Mouse (Mus musculus) midbrain, embryonic 15.5 days (tissue): ENCODE measurements around the gene Sik2. TPM values are rescaled to one million over a fixed set of nuclear protein-coding genes. Genes with fewer than 3 reads are reported as not detected.

Experiments
- ATAC-seq: fragments of 200-750 bp; cut with Nextera tagmentation; replicated peaks from 2 replicates; pipeline ENCODE4 v1.8.0; 2017; ENCODE audit warnings: moderate TSS enrichment
- H3K27ac ChIP-seq: fragments of 300-500 bp; sonication (generic); 2 replicates; pipeline ENCODE4 v1.5.1; 2015; ENCODE audit warnings: mild to moderate bottlenecking, inconsistent platforms
- H3K27me3 ChIP-seq: fragments of 300-500 bp; sonication (generic); replicated peaks from 2 replicates; pipeline ENCODE4 v1.6.1; 2015; ENCODE audit warnings: inconsistent platforms
- H3K36me3 ChIP-seq: fragments of 300-500 bp; sonication (generic); replicated peaks from 2 replicates; pipeline ENCODE4 v1.6.1; 2015; ENCODE audit warnings: inconsistent platforms
- H3K4me1 ChIP-seq: fragments of 300-500 bp; sonication (generic); 2 replicates; pipeline ENCODE4 v1.6.1; 2015; ENCODE audit warnings: inconsistent platforms
- H3K4me2 ChIP-seq: fragments of 300-500 bp; sonication (generic); 2 replicates; pipeline ENCODE4 v1.6.1; 2015; ENCODE audit warnings: inconsistent platforms, mild to moderate bottlenecking, moderate library complexity
- H3K4me3 ChIP-seq: fragments of 300-500 bp; sonication (generic); 2 replicates; pipeline ENCODE4 v1.5.1; 2015; ENCODE audit warnings: mild to moderate bottlenecking, inconsistent platforms
- H3K9ac ChIP-seq: fragments of 300-500 bp; sonication (generic); 2 replicates; pipeline ENCODE4 v1.6.1; 2015; ENCODE audit warnings: mild to moderate bottlenecking, inconsistent platforms
- H3K9me3 ChIP-seq: fragments of 300-500 bp; sonication (generic); 2 replicates; pipeline ENCODE4 v1.6.1; 2016; ENCODE audit warnings: inconsistent platforms
- WGBS: fragments of 180-500 bp; shearing (Covaris S2); methylation state at CpG from one replicate; pipeline ENCODE4 v1.1.7; 2015; ENCODE audit warnings: mixed read lengths; 5-methylcytosine and 5-hydroxymethylcytosine counted together
- polyA plus RNA-seq: library from polyadenylated mRNA; unstranded; fragments of >200 nt; fragmentation: Nextera tagmentation; extraction: Ambion mirVana; gene quantifications from 2 replicates; pipeline ENCODE4 v1.2.1, GENCODE M21; 2015

The Sik2 gene
- polyA plus RNA-seq, 1 experiment from 2014 or later, result 19.8 TPM

- Histone ChIP-seq H3K9me3 (no peaks in the 10 kb centered on the region), H3K27ac (no peak overlapping the region), H3K36me3 (0 out of 2 replicates have a peak, but pooled peaks cover 3% of the 10 kb centered on the region), H3K4me1 (no peaks in the 10 kb centered on the region), H3K4me2 (no peak overlapping the region), H3K4me3 (no peak overlapping the region), H3K9ac (no peak overlapping the region), H3K27me3 (no peaks in the 10 kb centered on the region)
- 93% methylated on average over 4 of the region's 4 CpGs for WGBS
- no peak for ATAC-seq
Observed at GRCm38 (mm10) chr9:50925801-50926200, 83.1 kb downstream of the Sik2 start.

- no peaks in the 10 kb centered on the region for H3K27me3 ChIP-seq
- ATAC-seq, result no peak
- no peak overlapping the region for H3K4me2 ChIP-seq
- H3K36me3 ChIP-seq, result 0 out of 2 replicates have a peak, but pooled peaks cover 3% of the 10 kb centered on the region
- H3K9ac ChIP-seq, result no peak overlapping the region
- no peaks in the 10 kb centered on the region for H3K4me1 ChIP-seq
- no peaks in the 10 kb centered on the region for H3K9me3 ChIP-seq
- no peak overlapping the region for H3K4me3 ChIP-seq
- no peak overlapping the region for H3K27ac ChIP-seq
Observed at GRCm38 (mm10) chr9:50924454-50924853, 84.4 kb downstream of the Sik2 start.

GRCm38 (mm10) chr9:50922363-50923153, 86.3 kb downstream of the Sik2 start:
- no peaks in the 10 kb centered on the region for H3K9me3 ChIP-seq
- ATAC-seq, result no peak
- 81% methylated on average over 5 of the region's 5 CpGs for WGBS

GRCm38 (mm10) chr9:50920933-50921895, 87.7 kb downstream of the Sik2 start:
- Histone ChIP-seq H3K27ac (no peak overlapping the region), H3K4me1 (no peaks in the 10 kb centered on the region), H3K9ac (no peak overlapping the region)

More at GRCm38 (mm10) chr9:50922363-50923153, 86.3 kb downstream of the Sik2 start:
- Histone ChIP-seq H3K4me2 (no peak overlapping the region), H3K27me3 (no peaks in the 10 kb centered on the region), H3K27ac (no peak overlapping the region), H3K36me3 (no peaks in the 10 kb centered on the region), H3K4me3 (no peak overlapping the region), H3K4me1 (no peaks in the 10 kb centered on the region), H3K9ac (no peak overlapping the region)

GRCm38 (mm10) chr9:50919554-50919953, 89.3 kb downstream of the Sik2 start:
- no peaks in the 10 kb centered on the region for H3K36me3 ChIP-seq
- H3K9me3 ChIP-seq, result no peaks in the 10 kb centered on the region
- H3K4me2 ChIP-seq, result no peak overlapping the region
- H3K9ac ChIP-seq, result no peak overlapping the region
- no peak for ATAC-seq
- H3K4me1 ChIP-seq, result no peaks in the 10 kb centered on the region
- H3K27ac ChIP-seq, result no peak overlapping the region
- no peaks in the 10 kb centered on the region for H3K27me3 ChIP-seq
- H3K4me3 ChIP-seq, result no peak overlapping the region
- 97% methylated on average over 2 of the region's 2 CpGs for WGBS

More at GRCm38 (mm10) chr9:50920933-50921895, 87.7 kb downstream of the Sik2 start:
- Histone ChIP-seq H3K4me3 (no peak overlapping the region), H3K36me3 (no peaks in the 10 kb centered on the region), H3K4me2 (no peak overlapping the region), H3K27me3 (no peaks in the 10 kb centered on the region), H3K9me3 (no peaks in the 10 kb centered on the region)
- ATAC-seq, result no peak
- 88% methylated on average over 3 of the region's 3 CpGs for WGBS

GRCm38 (mm10) chr9:50918131-50918530, 90.7 kb downstream of the Sik2 start:
- H3K9me3 ChIP-seq, result no peaks in the 10 kb centered on the region
- H3K4me3 ChIP-seq, result no peak overlapping the region
- 82% methylated on average over 3 of the region's 3 CpGs for WGBS
- no peaks in the 10 kb centered on the region for H3K36me3 ChIP-seq
- H3K27ac ChIP-seq, result no peak overlapping the region
- no peak overlapping the region for H3K9ac ChIP-seq
- no peak for ATAC-seq
- no peak overlapping the region for H3K4me2 ChIP-seq
- H3K4me1 ChIP-seq, result no peaks in the 10 kb centered on the region
- no peaks in the 10 kb centered on the region for H3K27me3 ChIP-seq

- WGBS, result 86% methylated on average over 7 of the region's 7 CpGs
- Histone ChIP-seq H3K27me3 (no peaks in the 10 kb centered on the region), H3K4me2 (no peak overlapping the region), H3K9ac (no peak overlapping the region), H3K9me3 (no peaks in the 10 kb centered on the region), H3K27ac (no peak overlapping the region), H3K4me1 (no peaks in the 10 kb centered on the region), H3K36me3 (no peaks in the 10 kb centered on the region), H3K4me3 (no peak overlapping the region)
- ATAC-seq, result no peak
Observed at GRCm38 (mm10) chr9:50911861-50912515, 96.9 kb downstream of the Sik2 start.

- H3K27ac ChIP-seq, result no peak overlapping the region
- 87% methylated on average over 3 of the region's 3 CpGs for WGBS
- H3K36me3 ChIP-seq, result no peaks in the 10 kb centered on the region
- no peak overlapping the region for H3K9ac ChIP-seq
- H3K4me3 ChIP-seq, result no peak overlapping the region
- peaks cover 3% of the 10 kb centered on the region; the same call in 1 of the 2 replicates for H3K4me1 ChIP-seq
- ATAC-seq, result no peak
- H3K4me2 ChIP-seq, result no peak overlapping the region
- H3K9me3 ChIP-seq, result no peaks in the 10 kb centered on the region
- no peaks in the 10 kb centered on the region for H3K27me3 ChIP-seq
Observed at GRCm38 (mm10) chr9:50905321-50905720, 103.6 kb downstream of the Sik2 start.

GRCm38 (mm10) chr9:50904196-50904847, 104.6 kb downstream of the Sik2 start:
- no peaks in the 10 kb centered on the region for H3K27me3 ChIP-seq
- ATAC-seq, result no peak
- H3K9me3 ChIP-seq, result no peaks in the 10 kb centered on the region
- no peaks in the 10 kb centered on the region for H3K36me3 ChIP-seq
- no peak overlapping the region for H3K9ac ChIP-seq
- H3K4me2 ChIP-seq, result no peak overlapping the region
- H3K4me1 ChIP-seq, result peaks cover 5% of the 10 kb centered on the region; the same call in 1 of the 2 replicates
- WGBS, result 81% methylated on average over 6 of the region's 6 CpGs
- no peak overlapping the region for H3K4me3 ChIP-seq
- H3K27ac ChIP-seq, result no peak overlapping the region

- Histone ChIP-seq H3K36me3 (peaks cover 15% of the 10 kb centered on the region), H3K27ac (no peak overlapping the region), H3K9me3 (no peaks in the 10 kb centered on the region), H3K4me1 (peaks cover 5% of the 10 kb centered on the region; the same call in 1 of the 2 replicates), H3K4me2 (no peak overlapping the region), H3K4me3 (no peak overlapping the region), H3K9ac (no peak overlapping the region), H3K27me3 (no peaks in the 10 kb centered on the region)
- ATAC-seq, result no peak
- 68% methylated on average over 7 of the region's 7 CpGs for WGBS
Observed at GRCm38 (mm10) chr9:50900026-50900920, 108.6 kb downstream of the Sik2 start.

GRCm38 (mm10) chr9:50893665-50894064, 115.2 kb downstream of the Sik2 start:
- Histone ChIP-seq H3K9ac (no peak overlapping the region), H3K4me1 (no peaks in the 10 kb centered on the region), H3K4me2 (no peak overlapping the region), H3K36me3 (peaks cover 15% of the 10 kb centered on the region), H3K27me3 (no peaks in the 10 kb centered on the region), H3K4me3 (no peak overlapping the region), H3K27ac (no peak overlapping the region), H3K9me3 (no peaks in the 10 kb centered on the region)
- 80% methylated on average over 4 of the region's 4 CpGs for WGBS
- no peak for ATAC-seq
